Mouse (Mus musculus): ENCODE data around the gene Kcnj2. TPM values are rescaled to one million over a fixed set of nuclear protein-coding genes. Genes with fewer than 3 reads are reported as not detected.
A peak's percentile ranks its signal among the peaks of the same experiment; 100 is the strongest.

Kcnj2 gene
- 1.4 TPM in 2 replicates for polyA plus RNA-seq (2016; fragmentation: Nextera tagmentation; extraction: Ambion mirVana)

- Histone ChIP-seq H3K9ac (peak within 1 kb of the TSS; percentile 60), H3K36me3 (replicated peaks) (no peaks in the 10 kb centered on the region), H3K27ac (peak within 1 kb of the TSS; percentile 36; the same call in 1 of the 2 replicates), H3K27me3 (peaks cover 17% of the 10 kb centered on the region), H3K4me1 (peaks cover 8% of the 10 kb centered on the region), H3K4me2 (peak within 1 kb of the TSS; percentile 96), H3K9me3 (no peaks in the 10 kb centered on the region), H3K4me3 (replicated peaks) (peak within 1 kb of the TSS; percentile 63)
- WGBS, result under 1% methylated on average over 28 of the region's 28 CpGs
- peak; percentile 99 for ATAC-seq (ENCODE audit: low FRiP score)
Observed at GRCm38 (mm10) chr11:111065635-111066298, at the start of gene Kcnj2. Gene Kcnj2, plus strand, starts transcription at chr11:111066164.

GRCm38 (mm10) chr11:111016206-111016605, 49.8 kb upstream of the Kcnj2 start:
- H3K27ac ChIP-seq, result no peak overlapping the region
- no peaks in the 10 kb centered on the region for H3K27me3 ChIP-seq
- H3K9me3 ChIP-seq, result no peaks in the 10 kb centered on the region
- no peak overlapping the region for H3K4me2 ChIP-seq
- H3K4me1 ChIP-seq, result 0 out of 2 replicates have a peak, but pooled peaks cover 3% of the 10 kb centered on the region
- H3K36me3 ChIP-seq (replicated peaks), result no peaks in the 10 kb centered on the region
- no peak overlapping the region for H3K4me3 ChIP-seq (replicated peaks)
- 90% methylated on average over 3 of the region's 3 CpGs for WGBS
- ATAC-seq (ENCODE audit: low FRiP score), result no peak
- no peak overlapping the region for H3K9ac ChIP-seq

GRCm38 (mm10) chr11:111020211-111020610, 45.8 kb upstream of the Kcnj2 start:
- Histone ChIP-seq H3K9me3 (no peaks in the 10 kb centered on the region), H3K4me2 (no peak overlapping the region), H3K9ac (no peak overlapping the region), H3K27ac (no peak overlapping the region), H3K4me1 (peaks cover 15% of the 10 kb centered on the region), H3K36me3 (replicated peaks) (no peaks in the 10 kb centered on the region), H3K27me3 (no peaks in the 10 kb centered on the region), H3K4me3 (replicated peaks) (no peak overlapping the region)
- no peak for ATAC-seq (ENCODE audit: low FRiP score)
- 49% methylated on average over 2 of the region's 2 CpGs for WGBS

DNA sequence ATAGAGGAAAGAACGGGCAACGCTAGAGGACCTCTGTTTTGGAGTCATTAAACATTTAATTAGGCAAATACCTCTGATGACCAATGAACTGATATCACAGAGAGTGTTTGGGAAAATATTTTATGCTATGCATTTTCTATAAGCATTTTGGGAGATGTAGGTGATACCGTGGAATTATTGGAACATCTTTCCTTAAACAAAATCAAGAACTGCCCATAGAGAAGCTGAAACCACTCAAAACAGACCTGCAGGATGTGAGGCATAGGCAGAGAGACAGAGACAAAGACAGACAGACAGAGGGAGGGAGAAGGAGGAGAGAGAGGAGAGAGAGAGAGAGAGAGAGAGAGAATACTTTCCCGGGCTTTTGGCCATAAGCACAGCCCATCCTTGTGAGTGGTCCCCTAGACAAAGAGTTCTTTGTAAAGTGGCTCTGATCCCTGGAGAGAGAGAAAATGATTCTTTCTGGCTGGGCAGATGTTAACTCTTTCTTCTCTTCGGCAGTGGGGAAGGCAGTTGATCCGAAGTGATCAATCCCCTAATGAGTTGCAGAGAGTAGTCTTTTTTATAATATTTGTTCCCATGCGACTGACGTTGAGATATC, 43.2 kb upstream of the Kcnj2 start:
- peak; percentile 72; the same call in 1 of the 2 replicates for ATAC-seq (ENCODE audit: low FRiP score)
- no peak overlapping the region for H3K27ac ChIP-seq

GRCm38 (mm10) chr11:111042175-111042574, 23.8 kb upstream of the Kcnj2 start:
- H3K4me2 ChIP-seq, result no peak overlapping the region
- H3K4me3 ChIP-seq (replicated peaks), result no peak overlapping the region
- H3K36me3 ChIP-seq (replicated peaks), result no peaks in the 10 kb centered on the region
- 47% methylated on average over 5 of the region's 5 CpGs for WGBS
- H3K27me3 ChIP-seq, result no peaks in the 10 kb centered on the region
- no peak overlapping the region for H3K27ac ChIP-seq
- no peaks in the 10 kb centered on the region for H3K9me3 ChIP-seq
- no peak for ATAC-seq (ENCODE audit: low FRiP score)
- no peak overlapping the region for H3K9ac ChIP-seq
- no peaks in the 10 kb centered on the region for H3K4me1 ChIP-seq

More for the DNA sequence above, 43.2 kb upstream of the Kcnj2 start:
- no peak overlapping the region for H3K9ac ChIP-seq
- H3K4me2 ChIP-seq, result no peak overlapping the region
- 30% methylated on average over 8 of the region's 8 CpGs for WGBS
- H3K4me1 ChIP-seq, result peaks cover 15% of the 10 kb centered on the region
- H3K27me3 ChIP-seq, result no peaks in the 10 kb centered on the region
- H3K4me3 ChIP-seq (replicated peaks), result no peak overlapping the region
- no peaks in the 10 kb centered on the region for H3K36me3 ChIP-seq (replicated peaks)
- no peaks in the 10 kb centered on the region for H3K9me3 ChIP-seq

- no peak overlapping the region for H3K4me3 ChIP-seq (replicated peaks)
- WGBS, result 83% methylated on average over 4 of the region's 4 CpGs
- H3K4me1 ChIP-seq, result no peaks in the 10 kb centered on the region
- H3K27me3 ChIP-seq, result no peaks in the 10 kb centered on the region
- no peak overlapping the region for H3K4me2 ChIP-seq
- no peaks in the 10 kb centered on the region for H3K36me3 ChIP-seq (replicated peaks)
- H3K9me3 ChIP-seq, result no peaks in the 10 kb centered on the region
- no peak overlapping the region for H3K9ac ChIP-seq
- no peak for ATAC-seq (ENCODE audit: low FRiP score)
- no peak overlapping the region for H3K27ac ChIP-seq
Observed at GRCm38 (mm10) chr11:111043298-111043697, 22.7 kb upstream of the Kcnj2 start.

GRCm38 (mm10) chr11:111054252-111054651, 11.7 kb upstream of the Kcnj2 start:
- H3K27ac ChIP-seq, result no peak overlapping the region
- H3K36me3 ChIP-seq (replicated peaks), result no peaks in the 10 kb centered on the region
- ATAC-seq (ENCODE audit: low FRiP score), result no peak
- H3K9ac ChIP-seq, result no peak overlapping the region
- no peaks in the 10 kb centered on the region for H3K27me3 ChIP-seq
- H3K4me2 ChIP-seq, result no peak overlapping the region
- H3K9me3 ChIP-seq, result no peaks in the 10 kb centered on the region
- WGBS, result 92% methylated on average over 3 of the region's 3 CpGs
- H3K4me1 ChIP-seq, result no peaks in the 10 kb centered on the region
- no peak overlapping the region for H3K4me3 ChIP-seq (replicated peaks)

DNA sequence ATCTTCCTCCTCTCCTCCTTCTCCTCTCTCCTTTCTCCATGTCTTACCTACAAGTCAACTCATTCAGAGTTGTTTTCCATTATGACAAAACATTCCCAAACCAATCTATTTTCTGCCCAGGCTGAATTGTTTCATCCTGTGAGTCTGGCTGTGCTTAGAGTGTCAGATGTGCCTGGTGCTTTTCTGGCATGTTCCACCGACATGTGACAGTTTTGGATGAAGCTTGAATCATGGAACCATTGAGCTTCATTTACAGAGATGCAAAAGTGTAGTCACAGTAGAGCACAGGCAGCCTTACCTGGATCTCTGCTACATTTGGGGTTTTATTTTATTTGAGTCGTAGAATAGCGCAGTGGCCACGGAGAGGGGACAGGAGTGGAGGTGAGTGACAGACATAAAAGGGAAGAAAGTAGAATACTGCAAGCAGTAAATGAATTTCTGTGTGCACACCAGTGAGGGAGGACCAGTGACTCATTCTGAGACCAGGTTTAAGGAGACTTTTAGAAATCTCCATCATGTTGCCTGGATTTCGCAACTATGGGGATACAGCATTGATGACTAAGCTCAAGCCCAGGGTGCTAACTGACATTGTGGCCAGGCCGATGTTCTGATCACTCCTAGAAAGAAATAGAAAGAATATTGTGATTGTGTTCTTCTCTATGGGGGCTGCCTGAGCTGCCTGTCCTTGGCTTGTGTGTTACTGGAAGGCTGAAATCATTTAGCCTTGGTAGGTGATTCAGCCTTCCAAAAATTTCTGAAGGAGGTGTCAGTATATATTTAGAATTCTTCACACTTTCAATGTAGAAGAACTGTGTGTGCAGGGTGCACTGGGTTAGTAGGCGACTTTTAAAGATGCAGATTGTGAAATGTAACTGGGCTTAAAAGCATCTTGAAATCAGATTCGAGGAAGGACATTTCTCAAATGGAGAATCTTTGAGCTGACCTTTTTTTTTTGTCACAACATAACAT, 10.8 kb upstream of the Kcnj2 start:
- H3K4me3 ChIP-seq (replicated peaks), result no peak overlapping the region
- no peak overlapping the region for H3K27ac ChIP-seq
- H3K4me1 ChIP-seq, result no peaks in the 10 kb centered on the region
- H3K36me3 ChIP-seq (replicated peaks), result no peaks in the 10 kb centered on the region
- no peak overlapping the region for H3K9ac ChIP-seq
- no peak for ATAC-seq (ENCODE audit: low FRiP score)
- no peaks in the 10 kb centered on the region for H3K9me3 ChIP-seq
- H3K4me2 ChIP-seq, result no peak overlapping the region
- WGBS, result 93% methylated on average over 8 of the region's 8 CpGs
- no peaks in the 10 kb centered on the region for H3K27me3 ChIP-seq

- no peaks in the 10 kb centered on the region for H3K36me3 ChIP-seq (replicated peaks)
- no peaks in the 10 kb centered on the region for H3K9me3 ChIP-seq
- no peak overlapping the region for H3K27ac ChIP-seq
- H3K9ac ChIP-seq, result no peak overlapping the region
- ATAC-seq (ENCODE audit: low FRiP score), result no peak
- H3K4me2 ChIP-seq, result no peak overlapping the region
- no peaks in the 10 kb centered on the region for H3K27me3 ChIP-seq
- H3K4me1 ChIP-seq, result no peaks in the 10 kb centered on the region
- 77% methylated on average over 13 of the region's 13 CpGs for WGBS
- no peak overlapping the region for H3K4me3 ChIP-seq (replicated peaks)
Observed at GRCm38 (mm10) chr11:111056030-111056429, 9.9 kb upstream of the Kcnj2 start.

DNA sequence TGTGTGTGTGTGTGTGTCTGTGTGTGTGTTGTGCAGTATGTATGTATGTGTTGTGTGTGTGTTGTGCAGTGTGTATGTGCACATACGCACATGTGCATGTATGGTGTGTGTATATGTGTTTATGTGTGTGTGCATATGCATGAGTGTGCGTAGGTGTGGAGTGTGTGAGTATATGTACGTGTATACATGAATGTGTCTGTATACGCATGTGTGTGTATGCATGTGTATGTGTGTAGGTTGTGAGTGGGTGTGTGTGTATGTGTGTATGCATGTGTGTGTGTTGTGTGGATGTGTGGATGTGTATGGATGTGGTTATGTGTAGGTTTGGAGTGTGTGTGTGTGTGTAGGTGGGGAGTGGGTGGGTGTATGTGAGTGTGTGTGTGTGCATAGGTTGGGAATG, 8.5 kb upstream of the Kcnj2 start:
- H3K4me1 ChIP-seq, result no peaks in the 10 kb centered on the region
- 97% methylated on average over 4 of the region's 4 CpGs for WGBS
- no peak overlapping the region for H3K27ac ChIP-seq
- H3K9ac ChIP-seq, result no peak overlapping the region
- H3K27me3 ChIP-seq, result no peaks in the 10 kb centered on the region
- no peaks in the 10 kb centered on the region for H3K9me3 ChIP-seq
- H3K36me3 ChIP-seq (replicated peaks), result no peaks in the 10 kb centered on the region
- H3K4me2 ChIP-seq, result no peak overlapping the region
- ATAC-seq (ENCODE audit: low FRiP score), result no peak
- no peak overlapping the region for H3K4me3 ChIP-seq (replicated peaks)

DNA sequence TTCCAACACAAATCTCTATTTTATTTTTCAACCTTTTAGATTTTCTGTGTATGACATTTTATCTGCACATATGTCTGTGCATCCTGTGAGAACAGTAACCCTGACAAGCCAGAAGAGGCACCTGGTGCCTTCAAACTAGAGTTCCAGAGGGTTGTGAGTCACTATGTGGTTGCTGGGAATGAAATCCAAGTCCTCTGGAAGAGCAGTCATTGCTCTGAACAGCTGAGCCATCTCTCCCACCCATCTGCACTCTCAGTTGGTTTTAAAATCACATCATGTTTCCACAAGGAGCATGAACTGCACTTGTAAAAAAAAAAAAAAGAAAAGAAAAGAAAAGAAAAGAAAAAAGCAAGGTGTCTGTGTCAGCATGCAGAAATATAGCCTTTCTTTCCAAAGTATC, 6.5 kb upstream of the Kcnj2 start:
- Histone ChIP-seq H3K27ac (no peak overlapping the region), H3K4me3 (replicated peaks) (no peak overlapping the region), H3K4me1 (no peaks in the 10 kb centered on the region)

DNA sequence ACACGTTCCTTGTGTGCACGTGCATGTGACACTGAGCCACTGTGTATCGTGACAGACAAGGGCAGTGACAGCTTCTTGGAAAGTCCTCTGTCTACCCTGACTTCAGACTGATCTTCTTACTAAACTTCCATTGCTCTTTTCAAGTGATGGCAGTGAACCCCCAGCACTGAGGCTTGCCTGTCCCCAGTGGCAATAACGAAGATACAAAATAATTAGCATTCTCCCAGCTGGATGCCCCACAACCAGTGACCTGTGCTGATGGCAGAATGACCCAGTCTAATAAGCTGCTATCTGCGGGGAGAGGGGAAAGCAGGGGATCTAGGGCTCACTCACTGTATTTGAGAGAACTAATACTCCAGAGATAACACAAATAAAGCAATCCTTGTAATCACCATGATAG, 5.7 kb upstream of the Kcnj2 start:
- Histone ChIP-seq H3K9me3 (no peaks in the 10 kb centered on the region), H3K9ac (no peak overlapping the region), H3K4me3 (replicated peaks) (no peak overlapping the region), H3K27me3 (no peaks in the 10 kb centered on the region), H3K36me3 (replicated peaks) (no peaks in the 10 kb centered on the region), H3K4me2 (no peak overlapping the region), H3K4me1 (no peaks in the 10 kb centered on the region), H3K27ac (no peak overlapping the region)
- ATAC-seq (ENCODE audit: low FRiP score), result no peak; the same call in 1 of the 2 replicates
- WGBS, result 40% methylated on average over 5 of the region's 5 CpGs

More for the DNA sequence above, 6.5 kb upstream of the Kcnj2 start:
- no peak for ATAC-seq (ENCODE audit: low FRiP score)
- Histone ChIP-seq H3K9ac (no peak overlapping the region), H3K27me3 (no peaks in the 10 kb centered on the region), H3K9me3 (no peaks in the 10 kb centered on the region), H3K4me2 (no peak overlapping the region), H3K36me3 (replicated peaks) (no peaks in the 10 kb centered on the region)

Data from forebrain, embryonic 12.5 days (tissue).